Mouse (Mus musculus) forebrain, embryonic 11.5 days (tissue): ENCODE results near the gene Cog6. TPM values are rescaled to one million over a fixed set of nuclear protein-coding genes. Genes with fewer than 3 reads are reported as not detected.

Source experiments
- ATAC-seq: fragments of 200-750 bp; cut with Nextera tagmentation; replicated peaks from 2 replicates; pipeline ENCODE4 v1.8.0; 2017; ENCODE audit warnings: moderate TSS enrichment; ENCODE audit not compliant: low FRiP score
- DNase-seq: peaks from one replicate; pipeline ENCODE4 v3.0.0-alpha.2; 2017; ENCODE audit warnings: low spot score
- H3K27ac ChIP-seq: fragments of 300-500 bp; sonication (generic); 2 replicates; pipeline ENCODE4 v1.5.1; 2014; ENCODE audit warnings: low read depth, low read length
- H3K27me3 ChIP-seq: fragments of 300-500 bp; sonication (generic); 2 replicates; pipeline ENCODE4 v1.6.1; 2014; ENCODE audit warnings: mild to moderate bottlenecking, low read length, mixed read lengths; ENCODE audit not compliant: control insufficient read depth, insufficient read depth
- H3K36me3 ChIP-seq: fragments of 300-500 bp; sonication (generic); 2 replicates; pipeline ENCODE4 v1.6.1; 2014; ENCODE audit warnings: mild to moderate bottlenecking, low read length, moderate library complexity, mixed read lengths; ENCODE audit not compliant: control insufficient read depth, insufficient read depth
- H3K4me1 ChIP-seq: fragments of 300-500 bp; sonication (generic); replicated peaks from 2 replicates; pipeline ENCODE4 v1.6.1; 2014; ENCODE audit warnings: low read length, mixed read lengths; ENCODE audit not compliant: control insufficient read depth, insufficient read depth
- H3K4me2 ChIP-seq: fragments of 300-500 bp; sonication (generic); 2 replicates; pipeline ENCODE4 v1.6.1; 2014; ENCODE audit warnings: low read depth, mild to moderate bottlenecking, low read length, moderate library complexity, mixed read lengths; ENCODE audit not compliant: severe bottlenecking
- H3K4me3 ChIP-seq: fragments of 300-500 bp; sonication (generic); 2 replicates; pipeline ENCODE4 v1.5.1; 2014; ENCODE audit warnings: low read depth, low read length
- H3K9ac ChIP-seq: fragments of 300-500 bp; sonication (generic); 2 replicates; pipeline ENCODE4 v1.6.1; 2014; ENCODE audit warnings: low read length
- H3K9me3 ChIP-seq: fragments of 300-500 bp; sonication (generic); 2 replicates; pipeline ENCODE4 v1.6.1; 2016; ENCODE audit warnings: low read length, mixed read lengths; ENCODE audit not compliant: control insufficient read depth
- whole genome bisulfite sequencing: fragments of 180-500 bp; shearing (Covaris S2); extraction: QIAGEN DNeasy Blood & Tissue Kit; methylation state at CpG from one replicate; pipeline ENCODE4 v1.1.7; 2014; 5-methylcytosine and 5-hydroxymethylcytosine counted together
- polyA plus RNA-seq: library from polyadenylated mRNA; unstranded; fragments of >200 nt; fragmentation: Nextera tagmentation; extraction: Ambion mirVana; gene quantifications from 2 replicates; pipeline ENCODE4 v1.2.1, GENCODE M21; 2014

Cog6 gene
- 45.2 and 48.8 TPM in 2 replicates for polyA plus RNA-seq

DNA sequence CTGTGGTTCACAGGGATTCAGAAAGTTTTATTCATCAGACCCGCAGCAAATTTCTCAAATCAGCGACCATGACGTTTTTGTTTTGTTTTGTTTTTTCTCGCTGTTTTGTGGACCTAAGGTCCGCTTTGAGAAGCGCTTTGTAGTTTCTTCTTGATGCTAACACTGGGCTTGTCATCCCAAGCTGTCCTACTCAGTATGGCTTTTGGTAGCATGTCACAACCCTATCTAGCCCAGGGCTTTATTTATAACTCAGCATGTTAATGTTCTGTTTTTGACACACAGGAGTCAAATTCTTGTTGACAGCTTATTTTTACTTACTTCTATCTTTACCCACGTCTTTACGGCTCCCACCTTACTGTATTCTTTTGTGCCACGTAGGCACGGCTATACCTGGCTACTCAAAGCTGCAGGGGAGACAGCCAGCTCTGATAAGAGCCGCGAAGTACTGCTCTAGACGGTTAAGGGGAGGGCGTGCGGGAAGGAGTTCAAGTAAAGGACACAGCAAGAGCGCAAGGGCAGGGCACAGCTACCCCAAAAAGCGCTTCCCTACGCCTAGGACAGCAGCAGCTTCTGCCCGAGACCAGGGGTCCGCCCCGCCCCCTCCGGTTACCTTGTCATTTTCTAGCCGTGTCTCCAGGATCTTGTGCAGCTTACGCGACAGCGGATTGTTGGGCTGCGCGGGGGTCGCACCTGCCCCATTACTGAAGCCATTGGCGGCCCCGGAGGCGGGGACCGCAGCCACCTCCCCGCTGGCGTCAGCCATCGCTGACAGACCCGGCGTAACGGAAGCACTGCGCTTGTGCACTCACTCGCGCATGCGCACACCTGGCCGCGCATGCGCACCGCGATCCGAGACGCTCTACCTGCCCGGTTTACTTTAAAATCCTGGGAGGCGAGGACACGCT, at the start of gene Cog6:
TSS of gene Cog6 (minus strand) at position 802 of the 905 bp plus-strand sequence.
- Histone ChIP-seq H3K36me3 (no peaks in the 10 kb centered on the region), H3K9ac (peak within 1 kb of the TSS; percentile 68), H3K4me1 (no peaks in the 10 kb centered on the region; the same call in 1 of the 2 replicates), H3K4me3 (peak within 1 kb of the TSS; percentile 80), H3K27ac (no peak within 1 kb of the TSS), H3K27me3 (no peaks in the 10 kb centered on the region), H3K9me3 (no peaks in the 10 kb centered on the region), H3K4me2 (peak within 1 kb of the TSS; percentile 72)
- ATAC-seq, result peak; percentile 91
- WGBS, result 7% methylated on average over 53 of the region's 53 CpGs
- peak; percentile 90 for DNase-seq

DNA sequence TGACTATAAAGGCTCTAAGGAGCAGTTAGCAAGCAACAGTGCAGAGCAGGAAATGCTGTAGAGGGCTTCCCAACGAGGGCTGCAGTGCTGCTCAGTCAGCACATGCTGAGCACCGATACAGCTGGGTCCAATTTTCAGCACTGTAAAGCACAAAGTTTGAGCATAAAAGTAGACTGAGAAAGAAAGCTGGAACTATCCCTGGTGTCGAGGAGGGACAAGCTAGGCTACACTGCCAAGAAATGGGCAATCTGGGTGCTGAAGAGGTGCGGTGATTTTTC, 49.0 kb upstream of the Cog6 start:
- H3K4me2 ChIP-seq, result no peak overlapping the region
- no peaks in the 10 kb centered on the region for H3K36me3 ChIP-seq
- H3K27ac ChIP-seq, result no peak overlapping the region
- no peak overlapping the region for H3K4me3 ChIP-seq
- H3K27me3 ChIP-seq, result no peaks in the 10 kb centered on the region
- H3K9me3 ChIP-seq, result no peaks in the 10 kb centered on the region
- H3K4me1 ChIP-seq, result no peaks in the 10 kb centered on the region
- no peak overlapping the region for H3K9ac ChIP-seq
- 85% methylated on average over 4 of the region's 4 CpGs for WGBS
- no peak for DNase-seq
- no peak for ATAC-seq

DNA sequence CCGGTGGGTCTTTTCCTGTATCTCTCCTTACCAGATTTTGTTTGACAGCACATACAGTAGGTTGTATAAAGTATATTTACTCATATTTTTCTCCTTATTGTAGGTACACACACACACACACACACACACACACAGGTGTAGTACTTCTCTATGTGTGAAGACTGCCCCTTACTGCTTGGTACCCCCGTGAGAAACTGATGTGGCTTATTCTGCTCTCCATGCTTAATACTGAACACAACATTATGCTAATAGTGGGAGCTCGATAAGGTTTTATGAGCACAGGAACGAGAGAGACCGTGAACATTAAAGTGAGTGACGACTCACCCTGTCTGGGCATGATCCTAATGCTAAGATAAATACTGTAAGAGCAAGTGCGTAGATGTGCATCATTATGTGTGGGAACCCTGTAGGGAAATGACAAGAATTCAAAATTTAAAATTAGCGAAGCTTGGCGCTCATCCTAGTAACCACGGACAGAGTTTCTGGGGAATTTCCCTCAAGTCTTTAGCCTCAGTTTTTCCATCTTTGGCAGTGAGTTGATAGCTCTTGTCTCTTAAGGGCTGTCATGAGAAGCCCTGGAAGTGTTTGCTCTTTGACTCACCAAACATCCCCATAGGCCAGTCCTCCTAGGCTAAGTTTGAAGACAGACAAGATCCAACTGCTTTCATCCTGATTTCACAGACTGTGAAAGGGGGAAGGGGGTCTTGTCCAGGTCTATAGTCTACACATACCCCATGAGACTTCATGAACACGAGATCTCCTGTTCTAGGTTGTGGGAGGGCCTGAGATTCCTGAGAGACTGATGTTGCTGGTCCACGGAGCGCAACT, 48.4 kb upstream of the Cog6 start:
- no peaks in the 10 kb centered on the region for H3K4me1 ChIP-seq
- no peaks in the 10 kb centered on the region for H3K27me3 ChIP-seq
- no peak overlapping the region for H3K4me2 ChIP-seq
- no peak for ATAC-seq
- H3K4me3 ChIP-seq, result no peak overlapping the region
- H3K27ac ChIP-seq, result no peak overlapping the region
- 92% methylated on average over 13 of the region's 13 CpGs for WGBS
- no peak for DNase-seq
- no peak overlapping the region for H3K9ac ChIP-seq
- no peaks in the 10 kb centered on the region for H3K9me3 ChIP-seq
- H3K36me3 ChIP-seq, result no peaks in the 10 kb centered on the region

DNA sequence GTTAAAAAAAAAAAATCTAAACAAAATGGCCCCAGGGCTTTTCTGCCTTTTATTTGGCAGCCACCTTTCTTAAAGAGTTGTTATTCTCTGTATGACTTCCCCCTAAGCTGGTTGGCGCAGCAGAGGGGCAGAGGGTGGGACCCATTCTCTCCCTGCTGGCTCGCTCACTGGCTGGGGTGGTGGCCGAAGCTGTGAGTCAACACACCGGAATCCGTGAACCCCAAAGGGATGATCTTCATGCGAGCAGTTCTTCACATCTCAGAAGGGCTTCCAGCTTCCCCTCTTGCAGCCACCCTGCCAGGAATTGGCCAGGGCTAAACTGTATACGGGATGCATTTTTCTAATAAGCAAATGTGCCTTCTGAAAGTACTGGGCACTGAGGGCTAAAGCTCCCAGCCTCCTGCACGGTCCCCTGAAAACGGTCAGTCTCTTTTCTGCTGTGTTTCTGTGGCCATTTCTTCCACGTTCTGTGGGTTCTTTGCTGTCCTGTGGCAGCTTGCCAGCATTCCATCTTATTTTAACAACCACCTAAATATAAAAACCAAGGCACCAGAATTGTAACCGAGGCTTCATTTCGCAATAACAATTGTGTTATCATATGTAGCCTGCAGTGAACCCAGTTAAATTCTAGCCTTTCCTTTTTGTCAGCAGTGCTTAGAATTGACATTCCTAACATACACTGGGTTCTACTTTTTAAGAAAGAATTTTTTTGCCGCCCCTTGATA, 46.5 kb upstream of the Cog6 start:
- H3K36me3 ChIP-seq, result no peaks in the 10 kb centered on the region
- H3K4me1 ChIP-seq, result no peaks in the 10 kb centered on the region
- ATAC-seq (no peak), DNase-seq (no peak)
- H3K4me2 ChIP-seq, result no peak overlapping the region
- H3K27me3 ChIP-seq, result no peaks in the 10 kb centered on the region
- no peak overlapping the region for H3K4me3 ChIP-seq
- H3K9ac ChIP-seq, result no peak overlapping the region
- no peaks in the 10 kb centered on the region for H3K9me3 ChIP-seq
- no peak overlapping the region for H3K27ac ChIP-seq
- WGBS, result 67% methylated on average over 13 of the region's 13 CpGs

DNA sequence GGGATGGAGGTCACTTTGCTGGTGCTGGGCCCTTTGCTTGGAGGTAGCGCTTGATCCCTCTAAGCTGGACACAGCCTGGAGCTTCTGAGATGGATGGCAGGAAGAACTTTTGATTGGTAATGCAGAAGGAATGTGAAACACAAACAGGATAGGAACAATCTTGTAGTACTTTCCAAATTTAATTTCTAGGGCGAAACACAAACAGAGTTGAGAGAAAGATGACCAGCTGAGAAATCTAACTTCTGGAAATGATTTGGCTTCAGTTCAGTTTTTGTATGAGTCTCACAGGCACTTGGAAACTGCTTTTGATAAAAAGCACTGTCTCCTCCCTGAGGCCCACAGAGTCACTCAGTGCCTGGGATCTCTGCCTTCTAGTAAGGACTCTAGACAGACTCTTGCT, 42.9 kb upstream of the Cog6 start:
- WGBS, result 80% methylated on average over 2 of the region's 2 CpGs
- Histone ChIP-seq H3K9ac (no peak overlapping the region), H3K4me3 (no peak overlapping the region), H3K9me3 (no peaks in the 10 kb centered on the region), H3K27me3 (no peaks in the 10 kb centered on the region), H3K27ac (no peak overlapping the region), H3K4me2 (no peak overlapping the region), H3K36me3 (no peaks in the 10 kb centered on the region), H3K4me1 (no peaks in the 10 kb centered on the region)
- no peak for DNase-seq
- ATAC-seq, result no peak

DNA sequence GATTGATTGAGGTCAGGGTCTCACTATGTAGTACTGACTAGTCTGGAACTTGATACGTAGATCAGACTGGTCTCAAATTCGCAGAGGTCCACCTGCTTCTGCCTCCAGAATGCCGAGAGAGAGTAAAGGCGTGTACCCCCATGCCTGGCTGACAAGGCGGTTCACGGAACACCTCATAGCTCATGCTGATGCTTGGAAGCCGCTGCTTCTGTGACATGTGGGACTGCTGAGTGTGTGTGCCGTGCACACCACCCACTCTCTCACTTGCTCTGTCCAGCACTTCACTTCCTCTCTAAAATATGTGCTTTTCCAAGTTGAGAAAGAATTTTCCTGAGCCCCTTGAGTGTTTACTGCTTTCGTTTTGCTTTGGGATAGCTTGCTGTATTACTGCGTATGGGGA, 39.4 kb upstream of the Cog6 start:
- DNase-seq (no peak), ATAC-seq (no peak)
- WGBS, result 93% methylated on average over 10 of the region's 10 CpGs
- Histone ChIP-seq H3K27me3 (no peaks in the 10 kb centered on the region), H3K9me3 (no peaks in the 10 kb centered on the region), H3K27ac (no peak overlapping the region), H3K4me1 (0 out of 2 replicates have a peak, but pooled peaks cover 2% of the 10 kb centered on the region), H3K4me3 (no peak overlapping the region), H3K4me2 (no peak overlapping the region), H3K36me3 (no peaks in the 10 kb centered on the region), H3K9ac (no peak overlapping the region)

DNA sequence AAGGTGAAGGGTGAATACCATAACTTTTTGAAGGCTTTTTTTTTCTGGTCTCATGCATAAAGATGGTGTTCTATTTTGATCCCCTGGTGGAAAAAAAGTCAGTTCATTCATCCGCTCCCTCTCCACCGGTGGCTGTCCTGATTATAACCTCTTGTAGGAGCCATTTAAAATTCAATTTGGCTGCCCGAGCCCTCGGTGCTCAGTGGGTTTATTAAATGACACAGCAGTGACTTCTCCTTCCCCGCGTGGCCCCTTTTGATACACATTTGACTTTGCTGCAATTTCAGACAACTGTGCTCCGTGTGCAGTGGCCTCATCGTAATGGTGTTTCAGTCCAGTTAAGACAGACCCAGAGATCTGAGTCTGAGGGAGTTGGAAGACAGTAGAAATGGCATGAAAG, 35.3 kb upstream of the Cog6 start:
- no peak for ATAC-seq

DNA sequence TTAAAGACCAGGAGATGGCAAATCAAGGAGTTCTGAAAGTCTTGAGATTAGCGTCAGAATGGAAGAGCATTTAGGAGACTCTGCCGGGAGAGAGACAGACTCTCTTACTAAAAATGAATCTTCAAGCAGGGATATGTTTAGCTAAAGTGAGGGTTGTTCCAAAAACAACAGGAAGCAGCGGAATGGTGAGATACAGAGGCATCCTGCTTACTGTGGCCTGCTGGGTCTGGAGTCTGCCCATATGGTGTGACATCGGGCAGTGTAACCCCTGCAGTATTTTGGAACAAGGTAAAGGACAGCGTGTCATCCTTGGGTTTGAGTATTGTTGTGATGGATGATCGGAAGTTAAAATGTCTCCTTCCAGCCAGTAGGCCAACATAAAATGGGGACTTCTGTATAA, 29.3 kb upstream of the Cog6 start:
- no peaks in the 10 kb centered on the region for H3K27me3 ChIP-seq
- no peaks in the 10 kb centered on the region for H3K9me3 ChIP-seq
- H3K4me2 ChIP-seq, result no peak overlapping the region
- no peak overlapping the region for H3K27ac ChIP-seq
- H3K4me3 ChIP-seq, result no peak overlapping the region
- H3K36me3 ChIP-seq, result no peaks in the 10 kb centered on the region
- ATAC-seq, result no peak
- no peak for DNase-seq
- WGBS, result 87% methylated on average over 6 of the region's 6 CpGs
- H3K9ac ChIP-seq, result no peak overlapping the region
- no peaks in the 10 kb centered on the region for H3K4me1 ChIP-seq

More for the DNA sequence above, 35.3 kb upstream of the Cog6 start:
- Histone ChIP-seq H3K4me2 (no peak overlapping the region), H3K27me3 (no peaks in the 10 kb centered on the region), H3K9me3 (no peaks in the 10 kb centered on the region), H3K27ac (no peak overlapping the region), H3K4me1 (0 out of 2 replicates have a peak, but pooled peaks cover 2% of the 10 kb centered on the region), H3K36me3 (no peaks in the 10 kb centered on the region), H3K9ac (no peak overlapping the region), H3K4me3 (no peak overlapping the region)
- no peak for DNase-seq
- WGBS, result 57% methylated on average over 8 of the region's 8 CpGs
